Mouse (Mus musculus) heart, embryonic 14.5 days (tissue): ENCODE measurements around the gene BC107364. TPM values are rescaled to one million over a fixed set of nuclear protein-coding genes. Genes with fewer than 3 reads are reported as not detected.
A peak's percentile ranks its signal among the peaks of the same experiment; 100 is the strongest.

Experiments
- ATAC-seq: fragments of 200-750 bp; cut with Nextera tagmentation; 2 replicates; pipeline ENCODE4 v1.8.0; 2017; ENCODE audit warnings: low read depth, moderate TSS enrichment; ENCODE audit not compliant: insufficient number of reproducible peaks, insufficient read depth, low FRiP score
- H3K27ac ChIP-seq, 2 experiments: fragments of 200-500 bp in 1 of 2; fragments of 300-500 bp in 1 of 2; sonication (generic) in 1 of 2; replicated peaks in 1 of 2; 2 replicates each; pipeline ENCODE4 v1.5.1; 2012 to 2014; ENCODE audit warnings: low read depth in 2 of 2, low read length in 2 of 2, control low read depth in 1 of 2, mild to moderate bottlenecking in 1 of 2, mixed read lengths in 1 of 2; ENCODE audit not compliant: control insufficient read depth in 1 of 2, insufficient read depth in 1 of 2
- H3K27me3 ChIP-seq: fragments of 300-500 bp; sonication (generic); 2 replicates; pipeline ENCODE4 v1.6.1; 2014; ENCODE audit warnings: mild to moderate bottlenecking, low read length, control low read depth; ENCODE audit not compliant: control insufficient read depth, insufficient read depth
- H3K36me3 ChIP-seq: fragments of 300-500 bp; sonication (generic); 2 replicates; pipeline ENCODE4 v1.6.1; 2014; ENCODE audit warnings: mild to moderate bottlenecking, control low read depth, low read length, mixed read lengths; ENCODE audit not compliant: control insufficient read depth, insufficient read depth
- H3K4me1 ChIP-seq, 2 experiments: fragments of 200-500 bp in 1 of 2; fragments of 300-500 bp in 1 of 2; sonication (generic) in 1 of 2; 2 replicates each; pipeline ENCODE4 v1.6.1; 2012 to 2014; ENCODE audit warnings: low read length in 2 of 2, control low read depth in 1 of 2, mixed read lengths in 1 of 2; ENCODE audit not compliant: control insufficient read depth in 2 of 2, insufficient read depth in 2 of 2
- H3K4me2 ChIP-seq: fragments of 300-500 bp; sonication (generic); 2 replicates; pipeline ENCODE4 v1.6.1; 2014; ENCODE audit warnings: mild to moderate bottlenecking, low read length
- H3K4me3 ChIP-seq, 2 experiments: fragments of 200-500 bp in 1 of 2; fragments of 300-500 bp in 1 of 2; sonication (generic) in 1 of 2; 2 replicates each; pipeline ENCODE4 v1.5.1; 2012 to 2014; ENCODE audit warnings: low read length in 2 of 2, mild to moderate bottlenecking in 2 of 2, control low read depth in 1 of 2, low read depth in 1 of 2, moderate library complexity in 1 of 2; ENCODE audit not compliant: control insufficient read depth in 1 of 2, insufficient read depth in 1 of 2
- H3K9ac ChIP-seq: fragments of 300-500 bp; sonication (generic); 2 replicates; pipeline ENCODE4 v1.6.1; 2014; ENCODE audit warnings: mild to moderate bottlenecking, low read length
- H3K9me3 ChIP-seq: fragments of 300-500 bp; sonication (generic); 2 replicates; pipeline ENCODE4 v1.6.1; 2016; ENCODE audit warnings: low read length, control low read depth; ENCODE audit not compliant: control insufficient read depth
- WGBS: fragments of 180-500 bp; shearing (Covaris S2); extraction: QIAGEN DNeasy Blood & Tissue Kit; methylation state at CpG from one replicate; pipeline ENCODE4 v1.1.7; 2014; 5-methylcytosine and 5-hydroxymethylcytosine counted together
- polyA plus RNA-seq: library from polyadenylated mRNA; unstranded; fragments of >200 nt; fragmentation: Nextera tagmentation; extraction: Ambion mirVana; gene quantifications from 2 replicates; pipeline ENCODE4 v1.2.1, GENCODE M21; 2014

The BC107364 gene
- polyA plus RNA-seq, 1 experiment from 2014 or later, result 1.0 TPM

DNA sequence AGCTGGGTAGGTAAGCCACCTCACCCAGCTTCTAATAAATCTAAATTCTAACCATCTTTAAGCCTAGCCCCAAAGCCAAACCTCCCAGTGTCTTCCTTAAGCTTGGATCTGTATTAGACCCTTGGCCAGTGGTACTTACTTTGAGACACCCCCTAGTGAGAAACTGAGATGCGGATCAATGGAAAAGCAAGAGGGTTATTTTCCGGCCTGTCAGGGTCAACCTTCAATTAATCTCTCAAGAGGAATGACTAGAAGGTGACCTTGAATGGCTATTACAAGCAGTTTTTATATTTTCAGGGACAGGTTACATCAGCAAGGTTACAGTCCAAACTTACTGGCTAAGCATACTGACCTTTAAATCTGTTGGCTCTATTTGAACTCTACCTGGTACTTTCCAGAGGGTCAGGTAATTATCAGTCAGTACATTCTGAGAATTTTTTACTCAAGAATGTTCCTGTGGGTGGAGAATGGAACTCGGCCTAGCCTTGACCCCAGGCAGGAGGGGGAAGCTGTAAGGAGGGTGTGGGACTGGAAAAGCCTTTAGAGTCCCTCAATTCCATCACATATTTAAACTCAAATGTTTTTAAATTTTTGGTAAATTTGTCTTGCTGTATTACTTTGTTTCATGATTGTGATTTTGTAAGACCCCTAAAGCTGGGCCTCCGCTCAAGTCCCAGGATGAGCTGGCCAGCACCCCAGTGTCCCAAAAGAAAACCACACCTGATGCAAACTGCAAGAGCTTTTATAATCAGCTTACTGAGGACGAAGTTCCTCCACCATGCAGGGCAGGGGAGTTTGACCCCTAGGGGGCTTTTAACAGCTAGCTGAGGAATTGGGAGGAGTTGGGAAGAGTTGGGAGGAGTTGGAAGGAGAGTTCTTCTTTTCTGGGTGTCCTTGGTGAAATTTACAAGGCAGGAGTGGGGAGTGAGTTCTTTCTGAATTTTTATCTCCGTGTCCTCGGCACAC lies 34.0 kb downstream of the BC107364 start:
- H3K27me3 ChIP-seq, result peaks cover 13% of the 10 kb centered on the region; the same call in 1 of the 2 replicates
- H3K36me3 ChIP-seq, result no peaks in the 10 kb centered on the region
- H3K4me2 ChIP-seq, result no peak overlapping the region
- 72% methylated on average over 7 of the region's 7 CpGs for WGBS
- peaks cover 0 to 7% of the 10 kb centered on the region in 2 experiments; a peak in 2 of 4 replicates for H3K4me1 ChIP-seq
- H3K9me3 ChIP-seq, result no peaks in the 10 kb centered on the region
- no peak overlapping the region for H3K9ac ChIP-seq
- no peak overlapping the region for H3K27ac ChIP-seq
- H3K4me3 ChIP-seq, result no peak overlapping the region
- no peak for ATAC-seq

DNA sequence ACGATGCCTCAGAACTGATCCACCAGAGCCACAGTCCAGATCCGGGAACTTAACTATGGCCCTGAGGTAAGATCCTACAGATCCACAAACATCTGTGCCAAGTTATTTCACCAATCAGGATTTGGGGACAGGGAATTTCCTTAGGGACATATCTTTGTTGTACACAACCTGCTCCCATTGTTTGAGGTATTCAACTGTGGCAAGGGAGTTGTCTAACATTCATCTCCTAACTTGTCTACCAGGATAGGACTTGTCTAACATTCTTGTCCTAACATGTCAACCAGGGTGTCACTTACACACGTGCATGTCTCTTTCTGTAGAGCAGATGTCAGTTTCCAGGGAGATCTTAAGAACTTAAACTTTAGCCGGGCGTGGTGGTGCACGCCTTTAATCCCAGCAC lies 35.5 kb downstream of the BC107364 start:
- Histone ChIP-seq H3K27me3 (0 out of 2 replicates have a peak, but pooled peaks cover 2% of the 10 kb centered on the region), H3K9me3 (no peaks in the 10 kb centered on the region), H3K9ac (no peak overlapping the region), H3K36me3 (no peaks in the 10 kb centered on the region), H3K4me2 (no peak overlapping the region), H3K27ac (no peak overlapping the region), H3K4me1 (peaks cover 0 to 7% of the 10 kb centered on the region in 2 experiments; a peak in 2 of 4 replicates), H3K4me3 (no peak overlapping the region)
- ATAC-seq, result no peak
- WGBS, result 90% methylated on average over 6 of the region's 6 CpGs

DNA sequence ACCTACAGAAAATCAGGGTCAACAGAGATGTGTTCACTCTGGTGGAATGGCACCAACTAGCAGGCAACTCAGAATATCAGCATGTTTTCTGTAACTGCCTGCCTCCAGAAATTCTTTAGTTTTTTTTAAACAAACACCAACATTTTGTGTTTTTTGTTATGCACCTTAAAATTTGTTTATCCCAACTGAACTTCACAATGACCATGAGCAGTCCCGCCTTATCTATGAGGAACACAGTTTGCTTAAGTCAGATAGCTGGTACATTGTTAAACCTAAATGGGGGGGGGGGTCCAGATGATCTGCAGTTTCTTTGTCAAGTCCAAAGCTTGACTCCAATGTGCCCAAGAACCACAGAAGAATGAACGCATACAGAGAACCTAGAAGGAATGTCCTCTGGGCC lies 36.0 kb downstream of the BC107364 start:
- whole genome bisulfite sequencing, result 78% methylated on average over 2 of the region's 2 CpGs
- 0 out of 2 replicates have a peak, but pooled peaks cover 5% of the 10 kb centered on the region for H3K27me3 ChIP-seq
- peaks cover 0 to 7% of the 10 kb centered on the region in 2 experiments; a peak in 2 of 4 replicates for H3K4me1 ChIP-seq
- H3K9me3 ChIP-seq, result no peaks in the 10 kb centered on the region
- H3K36me3 ChIP-seq, result no peaks in the 10 kb centered on the region
- H3K4me3 ChIP-seq, result no peak overlapping the region
- H3K27ac ChIP-seq, result no peak overlapping the region
- ATAC-seq, result no peak
- no peak overlapping the region for H3K4me2 ChIP-seq
- no peak overlapping the region for H3K9ac ChIP-seq

DNA sequence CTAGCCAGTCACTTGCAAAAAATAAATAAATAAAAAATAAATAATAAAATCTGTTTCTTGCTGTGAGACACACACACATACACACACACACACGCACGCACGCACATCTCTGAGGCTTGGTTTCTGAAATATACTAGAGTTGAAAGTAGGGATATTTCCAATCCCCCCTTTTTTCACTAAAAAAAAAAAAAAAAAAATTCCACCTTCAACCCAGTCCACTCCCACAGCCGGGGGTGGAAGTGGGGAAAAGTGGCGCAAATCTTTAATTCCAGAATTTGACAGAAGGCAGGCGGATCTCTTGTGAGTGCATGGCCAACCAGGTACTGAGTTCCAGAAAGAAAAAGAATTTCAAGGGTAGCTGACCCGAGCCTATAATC lies 37.2 kb downstream of the BC107364 start:
- H3K27me3 ChIP-seq, result peaks cover 15% of the 10 kb centered on the region
- H3K9ac ChIP-seq, result peak overlapping the region; percentile 93
- peak overlapping the region; percentile 89 for H3K4me2 ChIP-seq
- peak overlapping the region in 1 of 2 experiments; percentile 75; a peak in 2 of 4 replicates for H3K27ac ChIP-seq
- no peaks in the 10 kb centered on the region for H3K36me3 ChIP-seq
- H3K4me1 ChIP-seq, result peaks cover 0 to 7% of the 10 kb centered on the region in 2 experiments; a peak in 2 of 4 replicates
- WGBS, result 31% methylated on average over 7 of the region's 7 CpGs
- peak overlapping the region; percentile 72 to 73; a peak in 3 of 4 replicates for H3K4me3 ChIP-seq
- H3K9me3 ChIP-seq, result no peaks in the 10 kb centered on the region
- ATAC-seq, result no peak

DNA sequence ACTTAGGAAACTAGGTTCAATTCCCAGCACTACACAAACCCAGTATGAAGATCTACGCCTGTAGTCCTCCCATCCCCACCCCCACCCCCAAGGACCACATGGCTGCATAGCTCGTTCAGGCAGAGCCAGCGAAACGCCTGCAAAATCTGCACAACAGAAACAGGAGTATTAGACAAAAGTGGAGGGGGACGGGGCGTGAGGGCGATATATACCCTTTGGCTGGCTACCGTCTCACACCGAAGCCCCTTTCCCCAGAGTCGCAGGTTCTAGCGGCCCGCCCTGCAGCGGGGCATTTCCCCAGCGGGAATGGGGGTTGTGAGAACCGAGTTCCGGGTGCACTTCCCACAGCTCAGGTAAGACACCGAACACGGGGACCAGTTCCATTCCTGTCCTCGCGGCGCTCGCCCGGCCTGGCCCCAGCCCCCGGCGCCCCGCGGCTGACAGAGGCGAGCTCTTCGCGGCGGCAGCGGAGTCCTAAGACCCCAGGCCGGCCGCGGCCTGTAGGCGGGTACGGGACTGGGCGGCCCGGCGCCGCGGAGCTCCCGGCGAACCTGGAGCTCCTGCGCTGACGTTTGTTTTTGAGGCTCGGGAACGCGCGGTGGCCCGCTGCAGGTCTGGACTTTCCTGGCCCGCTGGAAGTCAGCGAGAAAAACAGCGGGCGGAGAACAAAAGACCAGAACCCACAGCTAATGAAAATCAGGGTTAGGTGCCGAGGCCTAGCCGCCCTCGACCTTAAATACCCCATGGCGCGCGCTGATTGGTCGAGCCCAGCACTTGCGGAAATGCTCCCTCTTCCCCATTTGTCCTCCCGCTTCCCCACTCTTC lies 37.8 kb downstream of the BC107364 start:
- WGBS, result under 1% methylated on average over 64 of the region's 64 CpGs
- Histone ChIP-seq H3K27me3 (peaks cover 21% of the 10 kb centered on the region), H3K4me1 (peaks cover 5 to 7% of the 10 kb centered on the region in 2 experiments; a peak in 3 of 4 replicates), H3K9ac (peak overlapping the region; percentile 93), H3K4me3 (peak overlapping the region; percentile 72 to 73), H3K4me2 (peak overlapping the region; percentile 89), H3K36me3 (no peaks in the 10 kb centered on the region), H3K9me3 (no peaks in the 10 kb centered on the region), H3K27ac (peak overlapping the region; percentile 60 to 75)
- peak; percentile 76 for ATAC-seq

DNA sequence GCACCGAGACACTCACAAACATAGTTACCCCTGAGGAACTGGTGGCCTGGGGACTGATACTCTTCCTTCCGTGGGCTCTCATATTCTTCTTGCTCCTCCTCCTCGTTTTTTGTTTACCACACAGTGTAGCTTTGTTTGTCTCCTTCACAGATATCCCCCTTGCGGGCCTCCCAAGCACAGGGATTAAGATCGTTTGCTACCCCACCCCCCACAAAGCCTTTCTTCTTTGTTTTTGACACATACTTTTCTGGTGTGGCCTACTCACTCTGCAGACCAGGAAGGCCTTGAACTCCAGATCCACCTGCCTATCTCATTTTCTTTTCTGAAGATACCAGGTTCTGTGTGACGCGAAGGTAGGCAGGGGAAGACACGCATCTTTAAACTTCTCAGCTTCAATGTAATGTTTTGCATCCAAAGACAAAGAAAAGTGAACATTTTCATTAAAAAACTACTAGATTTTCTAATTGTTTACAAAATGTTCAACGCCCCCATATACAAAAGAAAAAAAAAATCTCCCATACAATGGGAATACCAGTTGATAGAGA lies 38.5 kb downstream of the BC107364 start:
- Histone ChIP-seq H3K9me3 (no peaks in the 10 kb centered on the region), H3K4me3 (peak overlapping the region; percentile 72 to 73; a peak in 3 of 4 replicates), H3K4me2 (peak overlapping the region; percentile 89), H3K9ac (peak overlapping the region; percentile 93; the same call in 1 of the 2 replicates), H3K27ac (no peak overlapping the region), H3K4me1 (peaks cover 7 to 8% of the 10 kb centered on the region in 2 experiments; a peak in 3 of 4 replicates), H3K36me3 (no peaks in the 10 kb centered on the region), H3K27me3 (peaks cover 28% of the 10 kb centered on the region)
- 65% methylated on average over 9 of the region's 9 CpGs for WGBS
- ATAC-seq, result no peak

DNA sequence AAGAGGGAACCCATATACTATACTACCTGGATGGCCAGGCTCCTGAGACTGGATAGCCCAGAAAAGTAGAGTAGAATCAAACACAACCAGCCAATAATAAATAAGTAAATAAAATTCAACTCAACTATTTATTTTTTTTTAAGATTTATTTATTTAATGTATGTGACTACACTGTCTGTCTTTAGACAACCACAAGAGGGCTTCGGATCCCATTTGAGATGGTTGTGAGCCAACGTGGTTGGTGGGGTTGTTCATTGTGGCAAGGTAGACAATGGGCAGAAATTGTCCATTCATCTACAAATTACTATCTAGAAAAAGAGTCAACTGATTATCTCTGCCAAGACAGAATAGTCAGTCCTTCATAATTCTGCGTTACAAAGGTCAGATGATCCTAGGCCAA lies 40.3 kb downstream of the BC107364 start:
- no peaks in the 10 kb centered on the region for H3K9me3 ChIP-seq
- H3K27me3 ChIP-seq, result peaks cover 40% of the 10 kb centered on the region
- WGBS, result 79% methylated on average over 3 of the region's 3 CpGs
- no peak overlapping the region for H3K4me3 ChIP-seq
- H3K4me2 ChIP-seq, result no peak overlapping the region
- no peak overlapping the region for H3K9ac ChIP-seq
- H3K27ac ChIP-seq, result no peak overlapping the region
- no peak for ATAC-seq
- H3K4me1 ChIP-seq, result peaks cover 7 to 8% of the 10 kb centered on the region in 2 experiments; a peak in 3 of 4 replicates
- no peaks in the 10 kb centered on the region for H3K36me3 ChIP-seq
